Mouse (Mus musculus) cerebellum, adult 2 months (tissue): ENCODE measurements around the gene G3bp1. TPM values are rescaled to one million over a fixed set of nuclear protein-coding genes. Genes with fewer than 3 reads are reported as not detected.

Source experiments
- DNase-seq, 2 experiments: peaks; one replicate each; pipeline ENCODE4 v3.0.0; 2021
- H3K27ac ChIP-seq: fragments of 200-500 bp; 2 replicates; pipeline ENCODE4 v1.5.1; 2012; ENCODE audit warnings: low read length, control low read depth, inconsistent platforms; ENCODE audit not compliant: insufficient read depth
- H3K27me3 ChIP-seq: fragments of 200-500 bp; 2 replicates; pipeline ENCODE4 v1.6.1; 2012; ENCODE audit warnings: inconsistent platforms, mild to moderate bottlenecking, low read length, moderate library complexity; ENCODE audit not compliant: control insufficient read depth, insufficient read depth
- H3K4me1 ChIP-seq: fragments of 200-500 bp; 2 replicates; pipeline ENCODE4 v1.6.1; 2011; ENCODE audit warnings: low read length; ENCODE audit not compliant: control insufficient read depth, insufficient read depth
- H3K4me3 ChIP-seq: fragments of 200-500 bp; replicated peaks from 2 replicates; pipeline ENCODE3; 2011; ENCODE audit warnings: mild to moderate bottlenecking, low read depth, low read length, control low read depth; ENCODE audit not compliant: insufficient read depth
- CTCF ChIP-seq: fragments of 200-500 bp; IDR thresholded peaks from 2 replicates; pipeline ENCODE4 v1.5.1; 2011; ENCODE audit warnings: low read depth, mild to moderate bottlenecking, control low read depth, low read length, moderate library complexity, borderline replicate concordance; ENCODE audit not compliant: insufficient read depth
- POLR2A ChIP-seq: fragments of 200-500 bp; IDR thresholded peaks from 2 replicates; pipeline ENCODE4 v1.6.1; 2011; ENCODE audit warnings: low read length, control low read depth, borderline replicate concordance; ENCODE audit not compliant: insufficient read depth
- WGBS: fragments of 180-500 bp; shearing (Covaris S2); methylation state at CpG from one replicate; pipeline ENCODE4 v1.1.7; 2018; 5-methylcytosine and 5-hydroxymethylcytosine counted together
- polyA plus RNA-seq: library from polyadenylated mRNA; depleted of rRNA; stranded (reverse); fragments of >200 nt; gene quantifications from 2 replicates; pipeline ENCODE4 v1.2.3, GENCODE M21; 2012; rRNA removed

The G3bp1 gene
- polyA plus RNA-seq, result 21.3 and 22.8 TPM in 2 replicates

- Histone ChIP-seq H3K4me3 (peak within 1 kb of the TSS; percentile 84), H3K4me1 (peaks cover 3% of the 10 kb centered on the region; the same call in 1 of the 2 replicates), H3K27me3 (no peaks in the 10 kb centered on the region), H3K27ac (peak within 1 kb of the TSS; percentile 83)
- under 1% methylated on average over 56 of the region's 57 CpGs for WGBS
- peak; percentile 96 for TF ChIP-seq POLR2A
- TF ChIP-seq CTCF, result no peak
- peak; percentile 100 for DNase-seq
Observed at GRCm38 (mm10) chr11:55469048-55469843, at the start of gene G3bp1. Gene G3bp1, plus strand, starts transcription at chr11:55469685.

GRCm38 (mm10) chr11:55422978-55423377, 46.5 kb upstream of the G3bp1 start, which contains the start of gene Sparc:
Gene Sparc, minus strand, starts transcription at chr11:55423183.
- 100% methylated on average over 1 of the region's 1 CpGs for WGBS
- Histone ChIP-seq H3K27ac (no peak within 1 kb of the TSS), H3K27me3 (no peaks in the 10 kb centered on the region), H3K4me1 (peaks cover 27% of the 10 kb centered on the region), H3K4me3 (no peak within 1 kb of the TSS)
- TF ChIP-seq CTCF (no peak), POLR2A (no peak)
- no peak for DNase-seq

DNA sequence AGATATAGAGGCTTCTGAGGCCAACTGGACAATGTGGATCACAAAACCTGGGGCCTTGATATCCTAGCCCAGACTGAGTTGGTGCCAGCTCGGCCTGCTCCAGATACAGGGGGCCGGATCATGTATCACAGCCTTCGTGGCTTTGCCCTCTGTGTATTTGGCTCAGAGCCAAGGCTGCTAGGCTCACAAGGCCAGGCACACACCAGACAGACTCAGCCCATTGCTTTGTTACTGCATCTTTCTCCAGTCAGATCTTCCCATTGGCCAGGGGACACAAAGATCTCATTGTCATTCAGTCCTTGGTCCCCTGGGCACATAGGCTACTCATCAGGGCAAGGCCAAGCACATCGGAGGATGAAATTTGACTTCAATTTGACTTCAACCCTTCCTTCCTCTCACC, 45.7 kb upstream of the G3bp1 start:
- no peak overlapping the region for H3K4me3 ChIP-seq
- no peak overlapping the region for H3K27ac ChIP-seq
- 26% methylated on average over 4 of the region's 4 CpGs for WGBS
- H3K27me3 ChIP-seq, result no peaks in the 10 kb centered on the region
- TF ChIP-seq CTCF (no peak), POLR2A (no peak)
- peaks cover 24% of the 10 kb centered on the region for H3K4me1 ChIP-seq
- DNase-seq, result peak; percentile 40 to 56

DNA sequence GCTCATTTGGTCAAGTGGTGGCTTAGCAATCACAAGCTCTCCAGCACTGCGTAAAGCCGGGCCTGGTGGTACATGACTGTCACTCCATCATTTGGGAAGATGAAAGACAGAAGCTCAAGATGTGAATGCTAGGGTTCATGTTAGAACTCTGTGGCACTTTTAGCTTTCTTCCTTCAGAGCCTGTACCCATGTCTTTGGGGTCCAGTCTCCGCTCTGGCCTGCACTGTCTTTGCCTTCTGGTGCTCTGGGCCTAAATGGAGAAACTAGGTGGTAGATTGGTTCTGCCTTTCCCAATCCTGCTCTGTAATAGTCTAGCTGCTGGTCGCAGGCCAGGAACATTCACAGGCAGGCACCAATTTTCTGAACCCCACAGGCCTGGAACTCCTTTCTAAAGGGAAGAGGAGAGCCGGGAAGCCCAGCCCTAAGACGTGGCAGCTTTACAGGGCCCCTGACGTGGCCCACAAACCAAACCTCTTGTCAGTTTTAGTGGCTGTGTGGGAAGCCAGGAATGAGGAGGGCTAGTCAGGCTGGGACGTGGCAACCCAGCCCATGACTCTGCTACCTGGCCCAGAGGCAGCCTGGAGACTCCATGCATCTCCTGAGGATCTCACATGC, 44.6 kb upstream of the G3bp1 start:
- Histone ChIP-seq H3K4me3 (no peak overlapping the region), H3K27ac (no peak overlapping the region), H3K27me3 (no peaks in the 10 kb centered on the region), H3K4me1 (peaks cover 14% of the 10 kb centered on the region)
- DNase-seq, result no peak
- TF ChIP-seq CTCF (no peak), POLR2A (no peak)
- WGBS, result 85% methylated on average over 8 of the region's 8 CpGs

- TF ChIP-seq POLR2A (no peak), CTCF (no peak)
- 38% methylated on average over 16 of the region's 16 CpGs for WGBS
- Histone ChIP-seq H3K4me3 (no peak overlapping the region), H3K27me3 (no peaks in the 10 kb centered on the region), H3K4me1 (peaks cover 5% of the 10 kb centered on the region), H3K27ac (no peak overlapping the region)
- DNase-seq, result peak; percentile 56 to 74
Observed at GRCm38 (mm10) chr11:55428186-55429012, 41.1 kb upstream of the G3bp1 start.

GRCm38 (mm10) chr11:55429973-55430372, 39.5 kb upstream of the G3bp1 start:
- TF ChIP-seq POLR2A (no peak), CTCF (no peak)
- no peak overlapping the region for H3K27ac ChIP-seq
- 99% methylated on average over 2 of the region's 2 CpGs for WGBS

DNA sequence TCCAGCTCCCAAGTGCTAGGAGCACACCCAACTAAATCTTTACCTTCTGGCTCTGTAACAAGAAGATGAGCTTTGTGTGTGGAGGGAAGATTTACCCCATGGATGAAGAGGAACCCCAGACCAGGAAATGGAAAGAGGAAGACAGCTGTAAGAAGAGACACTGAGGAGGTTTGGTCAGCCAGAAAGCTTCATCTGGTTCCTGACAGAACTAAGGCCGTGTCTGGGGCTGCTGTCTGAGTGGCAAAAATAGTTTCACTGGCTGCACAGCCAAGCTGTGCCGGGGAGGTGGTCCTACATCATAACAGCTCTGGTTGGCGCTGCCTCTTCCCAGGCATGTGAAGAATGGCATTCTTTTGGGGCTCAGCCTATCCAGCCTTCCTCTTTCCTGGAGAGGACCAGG, 36.5 kb upstream of the G3bp1 start:
- 44% methylated on average over 3 of the region's 3 CpGs for WGBS
- no peaks in the 10 kb centered on the region for H3K27me3 ChIP-seq
- H3K4me3 ChIP-seq, result no peak overlapping the region
- TF ChIP-seq POLR2A, result no peak
- TF ChIP-seq CTCF, result no peak
- peaks cover 4% of the 10 kb centered on the region; the same call in 1 of the 2 replicates for H3K4me1 ChIP-seq
- no peak for DNase-seq
- no peak overlapping the region for H3K27ac ChIP-seq

More at GRCm38 (mm10) chr11:55429973-55430372, 39.5 kb upstream of the G3bp1 start:
- Histone ChIP-seq H3K4me1 (no peaks in the 10 kb centered on the region), H3K4me3 (no peak overlapping the region), H3K27me3 (no peaks in the 10 kb centered on the region)
- DNase-seq, result no peak
